Mouse (Mus musculus) gastrocnemius, postnatal 4 days (tissue): ENCODE data around the gene Emc6. TPM values are rescaled to one million over a fixed set of nuclear protein-coding genes. Genes with fewer than 3 reads are reported as not detected.
A peak's percentile ranks its signal among the peaks of the same experiment; 100 is the strongest.

Experiments used
- DNase-seq, 2 experiments: peaks; one replicate each; pipeline ENCODE4 v3.0.0; 2021 to 2022; ENCODE audit warnings: low spot score in 2 of 2, mixed read lengths in 2 of 2
- long read RNA-seq, 2 experiments: library from polyadenylated mRNA; stranded (forward); transcript quantifications; one replicate each; pipeline ENCODE4 v2.0.0; 2021
- total RNA-seq, 2 experiments: library from RNA; stranded (reverse); gene quantifications; 2 replicates each; pipeline ENCODE4 v1.2.3; 2021

Emc6 gene
- total RNA-seq, result 10 to 100 TPM; 60.1 to 67.3 TPM
- long read RNA-seq, experiment 1, transcript Emc6-201 (2 exons, 1,332 nt), result major isoform, 79 of 81 reads
- long read RNA-seq, experiment 1, partial matches to known transcripts, result 0 of 81 reads
- long read RNA-seq, experiment 1, other reads (novel, unspliced or antisense), result 1 of 81 reads
- long read RNA-seq, experiment 2, transcript Emc6-201 (2 exons, 1,332 nt), result major isoform, 72 of 81 reads
- long read RNA-seq, experiment 2, partial matches to known transcripts, result 0 of 81 reads
- long read RNA-seq, experiment 2, other reads (novel, unspliced or antisense), result 6 of 81 reads

GRCm38 (mm10) chr11:73176608-73177508 is at the start of gene Emc6, which contains the start of gene Tax1bp3:
Gene Emc6 (minus strand): TSS chr11:73177037.
Gene Tax1bp3 (plus strand): TSS chr11:73177083.
- peak; percentile 93 to 97 for DNase-seq

- DNase-seq, result no peak
These were observed 49.0 kb upstream of the Emc6 start for GRCm38 (mm10) chr11:73225856-73226255.

DNA sequence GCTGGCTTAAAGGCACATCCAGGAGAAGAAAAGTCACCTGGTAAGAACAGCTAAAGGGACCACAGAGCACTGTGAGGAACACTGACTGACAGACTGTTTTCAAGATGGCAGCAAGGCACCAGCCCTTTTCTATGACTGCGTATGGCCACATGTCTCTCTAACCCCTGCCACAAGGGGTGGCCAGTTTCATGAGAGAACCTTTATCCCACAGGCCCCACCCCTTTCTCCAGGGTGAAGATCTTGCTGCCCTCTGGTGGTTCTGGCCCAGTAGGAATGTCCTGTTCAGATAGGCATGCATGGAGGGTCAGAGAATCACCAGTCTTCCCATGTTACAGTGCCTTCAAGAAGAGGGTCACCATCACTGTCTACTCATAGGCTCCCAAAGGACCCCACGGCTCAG is 47.1 kb upstream of the Emc6 start:
- DNase-seq, result no peak

GRCm38 (mm10) chr11:73222846-73223245 is 46.0 kb upstream of the Emc6 start:
- DNase-seq, result no peak

GRCm38 (mm10) chr11:73220651-73221050 is 43.8 kb upstream of the Emc6 start:
- no peak for DNase-seq

DNA sequence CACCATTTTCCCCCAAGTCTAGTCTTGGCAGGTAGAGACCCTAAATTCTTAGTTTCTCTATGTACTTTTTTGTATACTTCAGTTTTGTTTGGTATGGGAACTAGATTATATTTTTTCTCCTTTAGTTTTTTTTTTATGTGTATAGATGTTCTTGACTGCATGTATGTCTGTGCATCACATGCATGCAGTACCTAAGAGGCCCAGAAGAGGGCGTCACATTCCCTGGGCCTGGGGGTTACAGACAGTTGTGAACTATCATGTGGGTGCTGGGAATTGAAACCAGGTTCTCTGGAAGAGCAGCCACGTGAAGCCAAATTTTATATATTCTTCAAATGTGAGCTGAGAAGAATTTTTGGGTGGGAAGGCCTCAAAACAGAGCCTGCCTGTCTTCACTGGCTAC is 42.8 kb upstream of the Emc6 start:
- DNase-seq, result no peak

DNA sequence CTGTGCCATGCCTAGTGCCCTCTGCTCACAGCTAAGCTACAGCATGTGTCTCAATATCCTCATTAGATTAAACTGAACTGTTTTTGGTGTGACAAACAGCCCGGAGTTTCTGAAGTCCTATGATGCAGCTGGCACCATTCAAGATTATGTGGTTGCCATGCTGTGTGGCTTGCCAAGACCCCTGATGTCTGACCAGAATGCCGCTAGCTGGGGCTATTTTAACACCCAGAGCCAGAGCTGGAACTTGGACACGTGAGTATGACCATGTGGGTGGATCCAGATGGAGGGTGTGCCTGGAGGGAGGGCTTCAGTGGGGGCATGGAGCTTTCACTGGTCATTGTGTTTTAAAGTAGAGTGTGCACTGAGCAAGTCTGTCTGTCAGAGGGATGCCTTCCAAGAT is 37.1 kb upstream of the Emc6 start:
- no peak for DNase-seq

DNA sequence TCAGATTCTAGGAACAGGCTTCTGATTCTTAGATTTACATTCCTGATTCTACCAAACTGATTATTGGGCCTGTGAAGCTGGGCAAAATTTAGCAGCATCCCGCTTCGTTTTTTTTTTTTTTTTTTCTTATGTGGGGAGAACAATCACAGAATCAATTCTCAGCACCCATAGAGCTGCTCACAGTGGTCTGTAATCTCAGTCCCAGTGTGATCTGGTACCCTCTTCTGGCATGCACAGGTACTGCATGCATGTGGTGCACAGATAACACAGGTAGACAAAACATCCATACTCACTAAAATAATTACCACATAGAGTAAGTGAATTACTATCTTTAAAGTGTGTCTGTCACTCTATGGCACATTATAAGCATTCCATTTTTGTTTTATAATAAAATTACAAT is 30.8 kb upstream of the Emc6 start:
- DNase-seq, result no peak

GRCm38 (mm10) chr11:73205194-73205593 is 28.4 kb upstream of the Emc6 start:
- DNase-seq, result no peak

- no peak for DNase-seq
These were observed 27.1 kb upstream of the Emc6 start for GRCm38 (mm10) chr11:73203895-73204294.

DNA sequence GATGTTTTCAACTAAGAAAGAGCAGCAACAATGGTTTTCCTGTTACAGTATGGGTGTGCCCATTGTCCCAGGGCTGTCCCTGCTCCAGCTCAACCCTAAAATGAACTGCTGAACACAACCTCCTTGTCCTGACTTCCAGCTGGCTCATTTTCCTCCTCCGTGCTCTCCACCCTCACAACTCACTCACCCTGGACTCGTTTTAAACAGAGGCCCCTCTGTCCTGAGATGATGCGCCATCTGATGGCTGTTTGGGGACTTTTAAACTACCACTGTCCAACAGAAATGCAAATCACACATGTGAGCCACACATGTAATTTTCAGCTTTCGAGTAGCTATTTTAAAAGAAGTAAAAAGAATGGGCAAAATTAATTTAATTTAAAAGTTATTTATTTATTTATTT is 24.8 kb upstream of the Emc6 start:
- DNase-seq, result peak in 1 of 2 experiments; percentile 29

GRCm38 (mm10) chr11:73201021-73201420 is 24.2 kb upstream of the Emc6 start:
- no peak for DNase-seq

- no peak for DNase-seq
These were observed 23.0 kb upstream of the Emc6 start for GRCm38 (mm10) chr11:73199879-73200278.

GRCm38 (mm10) chr11:73199230-73199712 is 22.4 kb upstream of the Emc6 start, which contains the start of gene Shpk:
Gene Shpk (plus strand): TSS chr11:73199460.
- peak; percentile 83 to 94 for DNase-seq

GRCm38 (mm10) chr11:73198603-73199229 is 21.9 kb upstream of the Emc6 start, which contains the start of gene Ctns:
Gene Ctns (minus strand): TSS chr11:73199042.
- DNase-seq, result peak in 1 of 2 experiments; percentile 79

DNA sequence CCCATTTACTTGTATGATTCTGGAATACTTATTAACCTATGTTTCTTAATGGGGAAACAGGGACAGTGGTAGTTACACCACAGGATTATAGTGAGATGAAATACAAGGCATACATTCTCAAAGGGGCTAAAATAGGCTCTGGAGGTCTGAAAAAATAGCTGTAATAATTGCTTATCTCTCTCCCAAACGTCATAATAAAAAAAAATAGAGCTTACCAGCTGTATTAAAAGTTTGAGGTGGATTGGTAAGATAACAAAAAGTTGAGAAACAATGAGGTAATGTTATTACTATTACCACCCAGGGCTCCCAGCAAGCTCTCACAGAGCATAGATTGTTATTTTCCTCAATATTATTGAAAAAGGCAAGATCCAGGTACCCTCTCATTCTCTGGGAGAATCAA is 21.4 kb upstream of the Emc6 start:
- no peak for DNase-seq

- no peak for DNase-seq
These were observed 17.6 kb upstream of the Emc6 start for GRCm38 (mm10) chr11:73194444-73194843.

DNA sequence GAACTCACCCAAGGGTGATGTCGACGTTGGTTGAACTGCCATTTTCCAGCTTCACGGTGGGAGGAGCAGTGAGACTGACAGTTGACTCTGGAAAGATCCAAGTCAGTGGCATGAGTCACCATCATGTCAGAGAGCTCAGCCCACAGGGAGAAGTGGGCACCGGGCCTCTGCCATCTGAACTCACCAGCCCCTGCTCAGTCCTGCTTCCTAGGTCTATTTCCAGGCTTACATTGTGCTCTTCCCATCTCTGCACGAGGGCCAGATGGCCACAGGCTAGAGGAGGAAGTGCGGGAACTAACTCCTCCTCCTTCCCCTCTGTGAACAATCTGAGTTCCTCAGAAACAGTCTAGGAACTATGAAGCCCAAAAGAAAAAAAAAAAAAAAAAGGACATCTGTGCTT is 16.2 kb upstream of the Emc6 start:
- DNase-seq, result no peak

- no peak for DNase-seq
These were observed 10.4 kb upstream of the Emc6 start for GRCm38 (mm10) chr11:73187231-73187630.

GRCm38 (mm10) chr11:73185872-73186615 is 9.2 kb upstream of the Emc6 start:
- no peak for DNase-seq

- DNase-seq, result no peak
These were observed 1.1 kb upstream of the Emc6 start for GRCm38 (mm10) chr11:73177895-73178294.
